Mouse (Mus musculus) mature B cell (primary cell): ENCODE data around the gene Ifit1bl2.
"Not testable (repeated sequence)": the region's sequence is repeated elsewhere in the genome, so short reads cannot be mapped to it uniquely, and the experiment has no call there.

Source experiments
- in situ Hi-C: fragments of 300-500 bp; cut with MboI; formaldehyde crosslinking; loops from 2 replicates; pipeline ENCODE4 v1.14.3; 2019

The Ifit1bl2 gene

DNA sequence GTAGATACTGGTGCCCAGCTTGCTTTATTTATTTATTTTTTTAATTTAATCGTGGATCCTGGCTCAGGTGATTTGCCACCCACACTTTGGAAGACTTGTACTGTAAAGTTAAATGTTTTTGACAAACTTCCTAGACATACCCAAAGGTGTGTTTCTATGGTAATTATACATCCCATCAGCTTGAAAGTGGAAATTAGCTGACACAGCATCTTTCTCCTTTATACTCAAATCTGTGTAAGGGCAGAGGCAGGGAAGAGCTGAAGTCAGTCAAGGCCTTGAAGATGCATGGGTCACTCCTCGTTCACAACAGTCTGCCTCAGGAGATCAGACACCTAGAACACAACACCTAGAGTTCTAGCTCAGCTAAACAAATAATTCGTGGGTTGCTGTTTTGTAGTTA lies 30.4 kb downstream of the Ifit1bl2 start:
- in situ Hi-C loops, result not testable (repeated sequence)

DNA sequence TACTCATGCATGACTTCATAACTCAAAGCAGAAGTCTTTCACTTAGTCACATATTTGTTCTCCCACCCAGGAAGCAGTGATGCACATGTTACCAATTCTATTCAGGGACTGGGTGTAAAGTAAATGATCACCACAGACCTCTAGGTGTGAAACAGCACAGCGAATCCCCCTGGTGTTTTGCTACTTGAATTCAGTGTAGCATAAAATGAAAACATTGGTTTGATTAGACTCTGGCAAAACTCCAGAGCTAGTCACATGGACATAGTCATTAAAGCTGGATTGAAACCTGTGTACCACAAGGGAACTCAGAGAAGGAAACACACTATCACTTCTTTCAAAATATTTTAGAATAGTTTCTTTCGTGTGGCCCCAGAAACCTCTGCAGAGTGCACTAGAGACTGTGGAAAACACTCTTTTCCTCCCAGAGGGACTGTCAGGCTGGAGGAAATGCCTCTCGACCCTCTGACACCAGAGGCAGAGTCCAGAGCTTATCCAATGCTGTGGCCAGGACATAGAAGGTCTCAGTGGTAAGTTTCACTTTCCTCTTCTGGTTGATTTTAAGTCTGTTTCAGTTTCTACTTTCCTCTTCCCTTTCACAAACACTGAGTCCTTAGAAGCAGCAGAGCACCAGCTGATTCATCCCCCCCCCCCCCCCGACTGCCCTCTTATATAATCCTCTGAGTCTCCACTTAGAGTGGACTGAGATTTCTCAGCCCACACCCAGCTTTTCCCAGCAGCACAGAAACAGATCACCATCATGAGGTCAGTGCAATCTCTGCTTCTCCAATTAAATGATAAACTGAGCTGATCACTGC lies 33.1 kb downstream of the Ifit1bl2 start, which contains the start of gene Ifit3b:
Gene Ifit3b (plus strand): TSS at position 734 of the 815 bp plus-strand sequence.
- in situ Hi-C loops, result not testable (repeated sequence)

DNA sequence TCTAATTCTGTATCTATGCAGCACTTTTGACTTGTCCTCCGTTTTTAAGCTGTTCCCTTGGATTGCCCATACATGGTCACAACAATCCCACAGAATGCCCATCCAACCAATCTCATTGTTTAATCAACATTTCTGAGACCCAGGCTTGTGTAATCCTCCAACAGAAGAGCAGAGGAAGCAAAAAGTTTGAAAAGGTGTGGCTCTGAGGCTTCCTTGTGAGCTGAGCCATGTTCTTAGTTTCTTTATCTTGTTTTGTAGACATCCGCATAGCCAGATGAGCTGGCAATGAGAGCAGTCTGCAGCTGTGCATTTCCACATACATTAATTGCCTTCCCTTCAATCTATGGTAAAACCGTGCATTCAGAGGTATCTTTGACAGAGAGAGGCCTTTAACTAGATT lies 35.1 kb downstream of the Ifit1bl2 start:
- in situ Hi-C loops, result no loop called here

DNA sequence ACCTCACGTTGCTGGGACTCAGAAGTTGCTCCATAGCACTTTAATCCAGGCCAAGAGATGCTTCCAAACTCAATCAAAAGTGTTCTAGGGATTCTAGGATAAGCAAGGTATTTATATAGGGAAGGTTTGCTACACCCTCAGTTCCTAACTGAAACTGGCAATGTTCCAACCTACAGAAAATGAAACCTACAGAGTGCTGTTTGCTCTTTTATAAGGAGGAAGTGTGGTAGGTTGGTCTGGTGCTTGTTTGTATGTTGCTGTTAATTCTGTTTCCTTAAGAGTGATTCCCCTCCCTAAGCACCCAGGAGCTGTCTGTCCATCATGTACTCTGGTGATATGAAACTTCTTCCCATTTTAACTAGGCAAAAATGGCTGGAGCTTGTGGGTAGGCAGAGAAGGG lies 38.7 kb downstream of the Ifit1bl2 start, which contains the start of gene Ifit1bl1:
Gene Ifit1bl1 (minus strand): TSS at position 69 of the 400 bp plus-strand sequence.
- in situ Hi-C loops, result not testable (repeated sequence)

DNA sequence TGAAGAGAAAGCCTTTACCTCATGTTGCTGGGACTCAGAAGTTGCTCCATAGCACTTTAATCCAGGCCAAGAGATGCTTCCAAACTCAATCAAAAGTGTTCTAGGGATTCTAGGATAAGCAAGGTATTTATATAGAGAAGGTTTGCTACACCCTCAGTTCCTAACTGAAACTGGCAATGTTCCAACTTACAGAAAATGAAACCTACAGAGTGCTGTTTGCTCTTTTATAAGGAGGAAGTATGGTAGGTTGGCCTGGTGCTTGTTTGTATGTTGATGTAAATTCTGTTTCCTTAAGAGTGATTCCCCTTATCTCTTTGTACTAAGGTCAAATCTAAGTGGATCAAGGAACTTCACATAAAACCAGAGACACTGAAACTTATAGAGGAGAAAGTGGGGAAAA lies 41.3 kb downstream of the Ifit1bl2 start:
- in situ Hi-C loops, result not testable (repeated sequence)

DNA sequence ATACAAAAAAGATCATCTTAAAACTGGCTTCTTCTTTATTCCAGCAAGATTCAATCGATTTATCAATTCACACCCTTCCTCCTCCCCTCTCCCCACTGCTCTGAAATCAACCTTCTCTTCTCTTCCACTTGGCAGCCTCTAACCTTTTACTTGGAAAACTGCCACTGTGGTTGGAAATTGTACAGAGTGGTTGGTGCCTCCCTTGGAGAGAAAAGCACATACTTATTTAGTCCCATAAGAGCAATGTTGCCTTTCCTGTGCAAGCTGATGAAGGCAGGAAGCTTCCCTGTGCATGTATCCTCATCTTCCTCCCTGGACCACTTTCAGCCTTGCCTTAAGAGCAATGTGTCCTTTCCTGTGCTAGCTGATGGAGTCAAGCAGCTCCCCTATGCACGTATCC lies 42.2 kb downstream of the Ifit1bl2 start:
- in situ Hi-C loops, result no loop called here

DNA sequence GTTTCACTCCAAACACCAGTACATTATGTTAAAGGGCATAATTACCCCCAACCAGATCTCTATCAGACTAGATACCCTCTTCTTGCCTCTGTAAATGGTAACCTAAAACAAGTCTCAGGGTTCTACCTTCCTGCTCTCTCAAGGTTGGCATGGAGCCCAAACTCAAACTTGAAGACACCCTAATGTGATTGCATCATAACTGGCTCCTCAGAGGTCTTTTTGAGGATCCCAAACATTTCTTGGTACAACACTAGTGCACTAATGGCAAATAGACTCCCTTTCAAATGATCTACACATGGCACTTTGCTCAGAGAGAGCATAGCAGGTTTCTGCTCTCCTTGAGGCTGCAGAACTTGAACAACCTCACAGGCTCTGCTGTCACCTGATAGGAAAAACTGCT lies 43.7 kb downstream of the Ifit1bl2 start:
- in situ Hi-C loops, result no loop called here

DNA sequence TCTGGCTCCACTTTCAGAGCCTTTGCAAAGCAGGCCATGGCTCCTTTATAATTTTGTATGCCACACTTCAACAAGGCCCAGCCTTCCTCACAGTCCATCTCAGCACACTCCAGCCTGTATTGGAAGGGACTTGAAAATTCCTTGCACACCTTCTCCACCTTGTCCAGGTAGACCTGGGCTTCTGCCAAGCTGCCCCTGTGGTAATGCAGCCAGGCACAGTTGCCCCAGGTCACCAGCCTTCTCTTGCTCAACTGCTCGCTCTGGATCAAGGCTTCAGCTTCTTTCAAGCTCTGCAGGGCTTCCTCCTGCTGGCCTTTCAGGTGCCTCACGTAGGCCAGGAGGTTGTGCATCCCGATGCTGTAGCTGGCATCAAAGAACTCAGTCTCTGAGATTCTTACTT lies 46.0 kb downstream of the Ifit1bl2 start:
- in situ Hi-C loops, result not testable (repeated sequence)

DNA sequence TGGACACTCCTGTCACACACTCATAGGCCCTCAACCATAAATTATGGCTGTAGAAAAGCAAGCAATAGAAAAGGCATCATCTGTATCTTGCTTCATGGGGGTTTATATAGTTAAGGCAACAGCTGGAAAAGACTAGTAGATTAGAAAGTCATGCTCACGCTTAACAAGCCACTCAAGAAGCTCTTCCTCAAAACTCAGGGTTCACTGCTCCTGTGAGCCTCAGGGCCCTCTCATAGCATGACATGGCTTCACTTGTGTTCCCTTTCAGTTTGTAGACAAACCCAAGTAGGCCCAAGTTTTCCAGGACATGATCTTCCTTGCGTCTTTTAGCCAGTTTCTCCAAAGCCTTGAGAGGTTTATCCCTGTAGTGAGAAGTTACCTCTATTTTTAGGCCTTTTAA lies 47.1 kb downstream of the Ifit1bl2 start:
- in situ Hi-C loops, result no loop called here

DNA sequence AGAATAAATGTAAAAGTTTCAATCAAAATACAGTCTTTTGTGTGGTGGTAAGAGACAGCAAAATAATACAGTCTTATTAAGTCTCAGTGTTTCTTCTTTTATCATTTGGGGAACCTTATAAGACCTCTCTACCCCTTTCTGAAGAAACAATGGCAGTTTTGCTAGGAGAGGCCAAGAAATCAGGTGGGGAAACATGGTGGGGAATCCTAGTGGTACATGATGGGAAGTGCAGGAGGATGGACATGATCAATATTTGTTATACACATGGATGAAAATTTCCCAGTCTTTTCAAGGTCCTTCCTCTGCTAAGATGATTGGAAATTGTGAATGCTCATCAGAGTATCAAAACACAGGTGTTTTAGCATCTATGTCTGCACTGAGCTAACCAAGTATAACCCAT lies 51.6 kb downstream of the Ifit1bl2 start:
- in situ Hi-C loops, result no loop called here

DNA sequence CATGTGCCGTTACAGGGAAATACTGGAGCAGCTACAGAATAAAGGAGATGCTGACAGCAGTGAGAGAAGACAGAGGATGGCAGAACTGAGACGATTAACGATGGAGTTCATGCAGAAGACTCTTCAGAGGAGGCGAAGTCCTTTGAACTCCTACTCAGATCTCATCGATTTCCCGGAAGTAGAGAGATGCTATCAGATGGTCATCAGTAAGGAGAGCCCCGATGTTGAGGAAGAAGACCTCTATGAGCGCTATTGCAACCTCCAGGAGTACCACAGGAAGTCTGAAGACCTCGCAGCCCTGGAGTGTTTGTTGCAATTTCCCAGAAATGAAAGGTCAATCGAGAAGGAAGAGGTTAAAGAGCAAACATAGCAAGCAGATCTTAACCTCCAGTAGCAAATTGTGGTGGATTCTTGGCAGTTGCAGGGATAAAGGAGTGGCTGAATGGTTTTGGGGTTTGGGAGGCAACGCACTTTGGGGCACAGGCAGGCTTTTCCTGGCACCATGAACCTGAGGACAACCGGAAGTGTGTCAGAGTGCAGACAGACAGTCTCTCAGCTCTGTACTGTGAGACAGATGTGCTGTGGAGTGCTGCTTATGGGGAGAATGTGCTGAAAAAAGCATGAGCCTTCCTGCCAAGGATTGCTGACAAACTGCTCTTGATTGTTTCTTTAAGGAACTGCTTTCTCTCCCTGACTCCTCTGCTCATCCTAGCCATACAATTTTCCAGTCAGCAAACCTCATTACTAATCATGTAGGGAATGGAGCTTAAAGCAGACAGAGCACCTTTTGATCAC lies 52.4 kb downstream of the Ifit1bl2 start:
- in situ Hi-C loops, result not testable (repeated sequence)

DNA sequence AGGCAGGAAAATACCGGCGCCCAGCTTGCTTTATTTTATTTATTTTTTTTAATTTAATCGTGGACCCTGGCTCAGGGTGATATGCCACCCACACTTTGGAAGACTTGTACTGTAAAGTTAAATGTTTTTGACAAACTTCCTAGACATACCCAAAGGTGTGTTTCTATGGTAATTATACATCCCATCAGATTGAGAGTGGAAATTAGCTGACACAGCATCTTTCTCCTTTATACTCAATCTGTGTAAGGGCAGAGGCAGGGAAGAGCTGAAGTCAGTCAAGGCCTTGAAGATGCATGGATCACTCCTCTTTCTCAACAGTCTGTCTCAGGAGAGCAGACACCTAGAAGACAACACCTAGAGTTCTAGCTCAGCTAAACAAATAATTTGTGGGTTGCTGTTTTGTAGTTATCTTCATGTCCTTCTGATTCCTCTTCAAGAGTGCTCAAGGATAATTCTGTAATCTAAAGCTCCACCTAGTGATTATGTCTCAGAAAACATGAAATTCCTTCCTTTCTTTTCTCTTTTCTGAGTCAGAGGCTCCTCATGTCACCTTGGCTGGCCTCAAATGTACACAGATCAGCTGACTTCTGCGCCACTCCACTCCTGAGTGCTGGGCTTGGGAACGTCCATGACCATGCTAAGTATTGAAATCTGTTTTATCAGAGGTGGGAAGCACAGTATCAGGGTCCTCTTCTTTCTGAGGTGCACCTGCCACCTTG lies 54.6 kb downstream of the Ifit1bl2 start:
- in situ Hi-C loops, result not testable (repeated sequence)

DNA sequence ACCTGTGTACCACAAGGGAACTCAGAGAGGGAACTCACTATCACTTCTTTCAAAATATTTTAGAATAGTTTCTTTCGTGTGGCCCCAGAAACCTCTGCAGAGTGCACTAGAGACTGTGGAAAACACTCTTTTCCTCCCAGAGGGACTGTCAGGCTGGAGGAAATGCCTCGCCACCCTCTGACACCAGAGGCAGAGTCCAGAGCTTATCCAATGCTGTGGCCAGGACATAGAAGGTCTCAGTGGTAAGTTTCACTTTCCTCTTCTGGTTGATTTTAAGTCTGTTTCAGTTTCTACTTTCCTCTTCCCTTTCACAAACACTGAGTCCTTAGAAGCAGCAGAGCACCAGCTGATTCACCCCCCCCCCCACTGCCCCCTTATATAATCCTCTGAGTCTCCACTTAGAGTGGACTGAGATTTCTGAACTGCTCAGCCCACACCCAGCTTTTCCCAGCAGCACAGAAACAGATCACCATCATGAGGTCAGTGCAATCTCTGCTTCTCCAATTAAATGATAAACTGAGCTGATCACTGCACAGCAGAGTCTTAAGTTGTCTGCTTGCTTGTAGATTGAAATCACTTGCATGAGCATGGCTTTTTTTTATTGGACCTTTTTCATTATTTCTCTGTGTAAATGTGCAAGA lies 57.3 kb downstream of the Ifit1bl2 start, which contains the start of gene Ifit3:
Gene Ifit3 (plus strand): TSS at position 406 of the 641 bp plus-strand sequence.
- in situ Hi-C loops, result not testable (repeated sequence)

DNA sequence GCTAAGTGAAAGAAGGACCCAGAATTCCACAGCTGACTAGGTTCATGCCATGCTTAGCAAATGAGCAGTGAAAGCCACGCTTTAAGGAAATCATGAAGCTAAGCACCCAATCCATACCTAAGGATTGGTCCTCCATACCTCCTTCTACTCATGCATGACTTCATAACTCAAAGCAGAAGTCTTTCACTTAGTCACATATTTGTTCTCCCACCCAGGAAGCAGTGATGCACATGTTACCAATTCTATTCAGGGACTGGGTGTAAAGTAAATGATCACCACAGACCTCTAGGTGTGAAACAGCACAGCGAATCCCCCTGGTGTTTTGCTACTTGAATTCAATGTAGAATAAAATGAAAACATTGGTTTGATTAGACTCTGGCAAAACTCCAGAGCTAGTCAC lies 57.8 kb downstream of the Ifit1bl2 start:
- in situ Hi-C loops, result not testable (repeated sequence)

DNA sequence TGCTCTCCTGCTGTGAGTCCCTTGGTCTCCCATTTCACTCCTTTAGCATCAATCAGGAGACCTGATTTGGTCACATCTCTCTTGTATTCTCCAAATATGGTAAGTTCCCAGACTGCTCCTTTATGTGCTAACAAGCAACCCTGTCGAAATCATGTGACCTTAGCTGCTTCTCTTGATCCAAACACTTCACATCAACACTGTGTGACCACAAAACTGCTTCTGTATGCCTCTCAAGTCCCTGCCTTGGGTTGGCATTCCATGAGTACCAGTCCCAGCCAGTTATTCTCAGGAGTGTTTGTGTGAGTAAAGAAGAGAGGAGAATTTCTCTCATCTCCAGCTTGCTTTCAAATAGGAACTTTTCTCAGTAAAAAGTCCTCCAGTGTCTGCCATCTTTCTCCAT lies 63.4 kb downstream of the Ifit1bl2 start:
- in situ Hi-C loops, result no loop called here

DNA sequence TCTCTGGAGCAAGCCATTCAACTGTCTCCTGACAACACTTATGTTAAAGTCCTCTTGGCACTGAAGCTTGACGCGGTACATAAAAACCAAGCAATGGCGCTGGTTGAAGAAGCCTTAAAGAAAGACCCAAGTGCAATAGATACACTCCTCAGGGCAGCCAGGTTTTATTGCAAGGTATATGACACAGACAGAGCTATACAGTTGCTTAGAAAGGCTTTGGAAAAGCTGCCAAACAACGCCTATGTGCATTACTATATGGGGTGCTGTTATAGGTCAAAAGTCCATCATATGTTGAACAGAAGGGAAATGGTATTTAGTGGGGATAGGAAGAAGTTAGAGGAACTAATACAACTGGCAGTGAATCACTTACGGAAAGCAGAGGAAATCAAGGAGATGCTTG lies 66.9 kb downstream of the Ifit1bl2 start:
- in situ Hi-C loops, result no loop called here

DNA sequence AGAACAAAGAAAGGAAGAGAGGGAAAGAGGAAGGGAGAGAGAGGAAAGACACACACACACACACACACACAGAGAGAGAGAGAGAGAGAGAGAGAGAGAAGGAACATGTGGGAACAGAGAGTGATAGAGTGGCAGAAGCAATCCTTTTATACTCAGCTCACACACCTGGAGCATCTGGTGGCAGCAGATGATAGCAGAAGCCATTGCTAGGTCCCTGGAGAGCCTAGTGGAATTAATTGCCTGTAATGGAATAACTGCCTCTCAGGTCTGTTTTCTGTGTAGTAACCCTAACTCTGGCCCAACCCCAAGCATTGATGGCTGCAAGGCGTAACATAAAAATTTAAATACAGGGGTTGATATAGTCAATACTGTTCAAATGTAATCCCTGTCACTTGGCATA lies 69.5 kb downstream of the Ifit1bl2 start:
- in situ Hi-C loops, result no loop called here

DNA sequence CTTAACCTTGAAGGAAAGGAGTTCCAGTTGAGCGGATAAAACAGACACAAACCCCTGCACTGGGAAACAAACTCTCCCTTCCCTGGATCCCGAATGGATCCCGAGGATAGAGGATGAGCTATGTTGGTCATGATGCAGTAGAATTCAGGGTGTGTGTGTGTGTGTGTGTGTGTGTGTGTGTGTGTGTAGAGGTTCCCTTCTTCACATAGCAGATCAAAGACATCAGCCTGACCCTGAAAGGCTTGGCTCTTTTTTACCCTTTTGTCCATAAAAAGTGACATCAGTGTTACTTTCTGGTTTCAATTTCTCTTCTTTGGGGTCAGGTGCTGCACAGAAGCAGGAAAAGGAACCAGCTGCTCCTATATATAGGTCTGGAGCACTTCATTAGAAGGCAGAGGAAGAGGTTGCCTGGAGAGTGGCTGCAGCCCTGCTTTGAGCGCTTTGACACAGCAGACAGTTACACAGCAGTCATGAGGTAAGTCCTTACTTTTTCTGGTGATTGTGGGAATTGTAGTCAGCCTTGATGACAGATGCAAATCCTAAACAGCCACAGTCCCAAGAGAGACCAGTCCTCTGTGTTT lies 70.6 kb downstream of the Ifit1bl2 start:
- in situ Hi-C loops, result no loop called here

DNA sequence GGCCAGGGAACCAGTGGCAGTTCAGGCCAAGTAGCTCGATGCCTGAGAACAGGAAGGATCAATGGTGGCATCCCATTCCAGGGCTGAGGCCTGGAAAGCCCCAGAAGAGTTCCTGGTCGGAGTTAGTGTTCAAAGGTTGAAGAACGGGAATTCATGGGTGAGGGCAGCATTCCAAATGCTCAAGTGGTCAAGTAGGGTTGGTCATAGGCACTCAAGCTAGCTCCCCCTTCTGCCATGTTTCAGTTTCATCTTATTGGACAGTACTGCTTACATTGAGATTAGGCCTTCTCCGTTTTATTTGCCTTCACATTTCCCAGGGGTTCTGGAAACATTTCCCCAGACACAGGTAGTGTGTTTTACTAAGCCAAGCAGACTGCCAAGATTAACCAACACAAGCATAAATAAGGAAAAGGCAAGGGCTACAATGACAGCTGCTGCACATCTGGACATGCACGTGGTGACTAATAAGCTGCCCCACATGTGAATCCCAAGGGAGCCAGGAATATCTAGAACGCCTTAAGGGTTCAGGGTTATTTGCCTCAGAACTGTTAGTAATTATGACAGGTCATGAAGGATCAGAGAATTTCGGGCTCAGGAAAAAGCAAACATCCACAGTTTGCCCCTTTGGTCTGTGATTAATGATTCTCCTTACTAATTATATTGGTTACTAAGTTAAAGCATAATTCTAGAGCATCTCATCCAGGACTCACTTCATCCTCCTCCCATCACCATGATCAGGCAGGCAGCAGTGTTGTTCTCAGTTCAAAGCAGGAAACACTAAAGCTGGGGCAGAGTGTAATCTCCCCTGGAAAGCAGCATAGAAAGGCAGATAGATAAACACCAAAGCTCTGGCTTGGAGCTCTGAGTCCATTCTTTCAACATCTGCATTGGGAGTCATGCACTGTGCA lies 71.3 kb downstream of the Ifit1bl2 start:
- in situ Hi-C loops, result no loop called here
